Mouse (Mus musculus): ENCODE measurements at regions not wholly inside any gene's neighbourhood (a gene's known extent, or its start where the extent isn't known, plus 50 kb on each side); places are given as distances from the start of the nearest gene placed in this dataset.

DNA sequence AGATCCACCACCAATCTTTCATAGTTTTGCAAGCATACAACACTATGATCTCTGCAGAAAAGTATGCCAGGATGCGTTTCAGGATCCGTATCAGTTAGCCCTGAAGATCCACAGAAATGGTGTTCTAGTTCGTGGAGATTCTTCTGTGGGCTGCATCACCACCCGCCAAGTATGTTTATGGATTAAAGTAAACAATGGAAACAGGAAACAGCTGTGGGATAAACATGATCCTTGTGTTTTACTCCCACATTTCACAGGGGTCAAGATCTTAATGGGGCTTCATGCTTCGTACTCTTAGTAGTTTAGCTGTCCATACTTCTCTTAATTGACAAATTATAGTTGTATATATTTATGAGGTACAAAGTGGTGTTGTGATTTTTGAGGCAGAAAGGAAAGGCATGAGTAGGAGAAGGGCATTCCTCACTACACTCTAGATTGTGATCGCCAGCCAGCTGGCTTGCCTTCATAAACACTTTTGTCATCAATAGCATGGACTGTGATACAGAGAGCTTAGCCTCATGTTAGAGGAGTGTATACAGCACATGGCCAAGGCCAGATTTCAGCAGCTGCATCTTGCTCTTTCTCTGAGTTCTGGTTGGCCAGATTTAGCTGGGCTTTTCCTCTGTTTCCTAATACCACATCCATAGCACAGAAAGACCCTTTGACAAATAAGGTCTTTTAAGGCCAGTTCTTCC, 195.8 kb upstream of the Fermt1 start:
- Histone ChIP-seq H3K27me3 (no peaks in the 10 kb centered on the region), H3K9me3 (no peaks in the 10 kb centered on the region), H3K27ac (no peak overlapping the region), H3K36me3 (no peaks in the 10 kb centered on the region), H3K4me3 (no peak overlapping the region), H3K4me1 (replicated peaks) (no peaks in the 10 kb centered on the region), H3K4me2 (no peak overlapping the region), H3K9ac (no peak overlapping the region)
- WGBS = 87% methylated on average over 6 of the region's 6 CpGs
- ATAC-seq (ENCODE audit: low FRiP score) = no peak

DNA sequence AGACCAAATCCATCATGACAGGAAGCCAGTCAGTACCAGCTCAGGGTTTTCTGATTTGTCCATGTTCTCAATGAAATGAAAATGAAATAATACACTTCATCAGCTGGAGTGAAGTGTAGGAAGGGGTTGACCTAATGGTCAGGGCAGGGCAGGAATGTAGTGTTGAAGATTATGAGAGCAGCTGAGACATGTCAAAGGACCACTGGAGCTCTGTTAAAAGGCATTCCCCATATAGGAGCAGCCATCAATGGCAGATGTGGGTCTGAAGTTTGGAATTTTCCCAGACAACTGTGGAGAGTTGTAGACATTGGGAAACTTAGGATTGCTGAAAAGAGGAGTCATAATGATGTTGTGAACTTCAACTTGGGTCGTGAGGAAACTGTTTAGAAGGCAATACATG, 206.8 kb upstream of the Fermt1 start:
- no peak overlapping the region for H3K9ac ChIP-seq
- H3K4me3 ChIP-seq = no peak overlapping the region
- no peaks in the 10 kb centered on the region for H3K9me3 ChIP-seq
- no peaks in the 10 kb centered on the region for H3K36me3 ChIP-seq
- no peak for ATAC-seq (ENCODE audit: low FRiP score)
- no peak overlapping the region for H3K4me2 ChIP-seq
- 82% methylated on average over 1 of the region's 1 CpGs for WGBS
- H3K27me3 ChIP-seq = no peaks in the 10 kb centered on the region
- H3K4me1 ChIP-seq (replicated peaks) = no peaks in the 10 kb centered on the region
- no peak overlapping the region for H3K27ac ChIP-seq

DNA sequence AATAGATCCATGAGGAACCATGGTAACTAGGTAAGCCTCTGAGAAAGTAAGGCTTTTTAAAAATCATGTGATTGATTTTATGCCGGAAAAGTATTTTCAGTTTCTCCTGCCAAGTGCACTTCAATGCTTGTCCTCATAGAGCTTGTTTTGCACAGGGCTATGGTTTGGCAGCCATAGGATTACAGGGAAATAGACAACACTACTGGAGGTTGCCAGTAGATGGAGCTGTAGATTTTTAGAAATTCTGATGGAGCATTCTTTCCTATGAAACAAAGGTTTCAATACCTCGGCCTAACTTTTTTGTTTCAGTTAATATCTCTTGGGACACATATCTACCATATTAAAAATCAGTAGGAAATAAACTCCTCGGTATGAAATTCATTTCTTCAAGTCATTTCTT, 210.8 kb upstream of the Fermt1 start:
- Histone ChIP-seq H3K4me3 (no peak overlapping the region), H3K4me2 (no peak overlapping the region), H3K27me3 (no peaks in the 10 kb centered on the region), H3K36me3 (no peaks in the 10 kb centered on the region), H3K27ac (no peak overlapping the region), H3K9me3 (no peaks in the 10 kb centered on the region), H3K4me1 (replicated peaks) (no peaks in the 10 kb centered on the region), H3K9ac (no peak overlapping the region)
- ATAC-seq (ENCODE audit: low FRiP score) = no peak
- WGBS = 76% methylated on average over 3 of the region's 3 CpGs

- H3K4me1 ChIP-seq (replicated peaks) = no peaks in the 10 kb centered on the region
- no peak overlapping the region for H3K4me3 ChIP-seq
- H3K9me3 ChIP-seq = no peaks in the 10 kb centered on the region
- H3K27me3 ChIP-seq = no peaks in the 10 kb centered on the region
- no peaks in the 10 kb centered on the region for H3K36me3 ChIP-seq
- no peak for ATAC-seq (ENCODE audit: low FRiP score)
- WGBS = 42% methylated on average over 8 of the region's 8 CpGs
- H3K9ac ChIP-seq = no peak overlapping the region
- H3K4me2 ChIP-seq = no peak overlapping the region
- H3K27ac ChIP-seq = no peak overlapping the region
These were observed 212.5 kb upstream of the Fermt1 start for GRCm38 (mm10) chr2:133158206-133158605.

DNA sequence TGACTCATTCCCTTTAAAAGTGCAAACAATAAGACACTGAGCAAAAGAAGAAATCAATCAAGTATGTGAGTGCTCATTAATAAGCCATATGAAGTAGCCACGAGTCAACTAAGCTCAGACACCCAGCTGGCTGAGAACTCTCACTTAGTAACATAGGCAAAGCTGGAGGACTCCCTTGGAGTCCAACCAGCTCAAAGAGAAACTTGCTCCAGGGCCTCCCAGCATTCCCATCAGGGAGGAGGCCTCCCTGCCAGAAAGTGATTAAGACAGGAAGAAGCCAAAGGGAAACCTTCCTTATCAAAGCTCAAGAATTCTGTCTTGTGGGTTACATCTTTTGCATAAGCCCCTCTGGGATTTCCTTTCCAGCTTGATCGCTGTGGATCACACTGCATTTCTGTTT, 213.7 kb upstream of the Fermt1 start:
- no peaks in the 10 kb centered on the region for H3K4me1 ChIP-seq (replicated peaks)

GRCm38 (mm10) chr2:133176411-133176810, 230.7 kb upstream of the Fermt1 start:
- Histone ChIP-seq H3K27ac (no peak overlapping the region), H3K9me3 (no peaks in the 10 kb centered on the region), H3K4me2 (no peak overlapping the region), H3K4me1 (replicated peaks) (no peaks in the 10 kb centered on the region), H3K36me3 (no peaks in the 10 kb centered on the region), H3K9ac (no peak overlapping the region), H3K4me3 (no peak overlapping the region), H3K27me3 (no peaks in the 10 kb centered on the region)
- WGBS = 84% methylated on average over 3 of the region's 3 CpGs
- no peak for ATAC-seq (ENCODE audit: low FRiP score)

More for the DNA sequence above, 213.7 kb upstream of the Fermt1 start:
- Histone ChIP-seq H3K27ac (no peak overlapping the region), H3K4me2 (no peak overlapping the region), H3K36me3 (no peaks in the 10 kb centered on the region), H3K9ac (no peak overlapping the region), H3K9me3 (no peaks in the 10 kb centered on the region), H3K4me3 (no peak overlapping the region), H3K27me3 (no peaks in the 10 kb centered on the region)
- no peak for ATAC-seq (ENCODE audit: low FRiP score)
- 44% methylated on average over 2 of the region's 2 CpGs for WGBS

DNA sequence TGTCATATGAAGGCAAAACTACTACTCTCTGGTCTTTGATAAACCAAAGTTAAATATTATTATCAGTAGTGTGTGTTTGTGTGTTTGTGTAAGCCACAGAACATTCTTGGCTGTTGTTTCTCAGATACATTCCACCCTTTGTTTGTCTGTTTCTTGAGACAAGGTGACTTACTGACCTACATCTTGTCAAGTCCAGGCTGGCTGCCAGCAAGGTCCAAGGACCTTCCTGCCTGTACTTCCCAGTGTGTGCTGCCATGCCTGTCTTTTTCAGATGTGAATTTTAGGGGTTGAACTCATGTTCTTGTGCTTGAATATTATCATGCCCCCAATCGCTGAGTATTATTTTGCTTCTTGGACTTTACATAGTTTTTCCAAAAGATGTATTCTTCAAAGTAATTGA, 235.5 kb upstream of the Fermt1 start:
- Histone ChIP-seq H3K4me1 (replicated peaks) (no peaks in the 10 kb centered on the region), H3K27me3 (no peaks in the 10 kb centered on the region), H3K27ac (no peak overlapping the region), H3K4me3 (no peak overlapping the region), H3K4me2 (no peak overlapping the region), H3K9ac (no peak overlapping the region), H3K36me3 (no peaks in the 10 kb centered on the region), H3K9me3 (no peaks in the 10 kb centered on the region)
- 94% methylated on average over 1 of the region's 1 CpGs for WGBS
- ATAC-seq (ENCODE audit: low FRiP score) = no peak

DNA sequence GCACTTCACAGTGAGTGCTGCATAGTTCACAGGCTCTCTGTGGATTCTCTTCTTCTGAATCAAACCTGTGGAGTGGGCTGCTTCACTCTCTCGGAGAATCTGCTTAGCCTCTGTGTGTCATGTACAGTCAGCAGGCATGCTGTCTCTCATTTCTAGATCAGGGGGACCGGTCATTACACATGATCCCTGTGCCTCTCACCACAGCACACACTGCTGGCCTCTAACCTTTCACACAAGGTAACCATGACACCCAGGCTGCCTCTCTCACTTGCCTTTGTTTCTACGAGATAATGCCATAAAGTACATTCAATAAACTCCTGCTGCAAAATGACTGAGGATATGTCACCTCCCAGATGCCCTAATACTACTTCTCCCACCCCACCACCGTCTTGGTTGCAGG, 237.2 kb upstream of the Fermt1 start:
- 69% methylated on average over 4 of the region's 4 CpGs for WGBS
- no peak for ATAC-seq (ENCODE audit: low FRiP score)
- no peak overlapping the region for H3K4me2 ChIP-seq
- H3K9me3 ChIP-seq = no peaks in the 10 kb centered on the region
- no peak overlapping the region for H3K9ac ChIP-seq
- H3K27me3 ChIP-seq = no peaks in the 10 kb centered on the region
- H3K27ac ChIP-seq = no peak overlapping the region
- no peaks in the 10 kb centered on the region for H3K4me1 ChIP-seq (replicated peaks)
- H3K36me3 ChIP-seq = no peaks in the 10 kb centered on the region
- H3K4me3 ChIP-seq = no peak overlapping the region

DNA sequence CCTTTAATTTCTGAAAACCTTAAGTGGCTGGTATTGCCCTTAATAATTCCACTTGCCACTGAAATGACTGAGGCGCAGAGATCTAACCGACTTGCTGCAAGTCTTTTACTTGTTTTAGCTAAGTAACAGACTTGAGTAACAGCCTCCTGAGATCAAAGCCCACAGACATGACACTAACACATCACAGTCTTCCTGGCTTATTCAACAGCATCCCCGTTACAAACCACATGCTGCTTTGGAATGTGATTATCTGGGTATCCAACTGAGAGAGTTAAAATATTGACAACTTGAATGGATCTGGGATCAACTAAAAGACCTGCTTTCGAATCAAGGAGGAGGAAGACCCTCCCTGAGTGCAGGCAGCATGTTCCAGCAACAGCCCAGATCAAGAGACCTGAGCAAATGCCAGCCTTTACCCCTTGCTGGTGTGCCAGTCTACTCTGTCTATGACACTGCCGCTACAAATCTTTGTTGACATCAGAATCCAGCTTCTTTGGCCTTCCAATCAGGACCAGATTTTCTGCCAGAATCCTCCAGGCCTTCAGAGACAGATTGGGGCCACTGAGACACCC, 258.7 kb upstream of the Fermt1 start:
- no peak overlapping the region for H3K27ac ChIP-seq
- H3K4me1 ChIP-seq (replicated peaks) = no peaks in the 10 kb centered on the region
- H3K27me3 ChIP-seq = no peaks in the 10 kb centered on the region
- ATAC-seq (ENCODE audit: low FRiP score) = no peak
- WGBS = 31% methylated on average over 5 of the region's 5 CpGs
- H3K9me3 ChIP-seq = no peaks in the 10 kb centered on the region
- H3K4me3 ChIP-seq = no peak overlapping the region
- no peak overlapping the region for H3K9ac ChIP-seq
- no peak overlapping the region for H3K4me2 ChIP-seq
- H3K36me3 ChIP-seq = no peaks in the 10 kb centered on the region

- WGBS = 75% methylated on average over 4 of the region's 4 CpGs
- no peaks in the 10 kb centered on the region for H3K9me3 ChIP-seq
- H3K4me1 ChIP-seq (replicated peaks) = no peaks in the 10 kb centered on the region
- no peak overlapping the region for H3K27ac ChIP-seq
- no peaks in the 10 kb centered on the region for H3K27me3 ChIP-seq
- H3K9ac ChIP-seq = no peak overlapping the region
- ATAC-seq (ENCODE audit: low FRiP score) = no peak
- no peak overlapping the region for H3K4me2 ChIP-seq
- H3K4me3 ChIP-seq = no peak overlapping the region
- no peaks in the 10 kb centered on the region for H3K36me3 ChIP-seq
These were observed 262.8 kb upstream of the Fermt1 start for GRCm38 (mm10) chr2:133208498-133208897.

GRCm38 (mm10) chr2:133221762-133222556, 276.3 kb upstream of the Fermt1 start:
- Histone ChIP-seq H3K4me1 (replicated peaks) (no peaks in the 10 kb centered on the region), H3K27me3 (no peaks in the 10 kb centered on the region), H3K9ac (no peak overlapping the region), H3K9me3 (no peaks in the 10 kb centered on the region), H3K27ac (no peak overlapping the region), H3K36me3 (no peaks in the 10 kb centered on the region), H3K4me3 (no peak overlapping the region), H3K4me2 (no peak overlapping the region)
- 74% methylated on average over 4 of the region's 4 CpGs for WGBS
- ATAC-seq (ENCODE audit: low FRiP score) = no peak

- no peak overlapping the region for H3K4me3 ChIP-seq
- WGBS = 83% methylated on average over 4 of the region's 4 CpGs
- H3K4me1 ChIP-seq (replicated peaks) = no peaks in the 10 kb centered on the region
- H3K27me3 ChIP-seq = no peaks in the 10 kb centered on the region
- H3K9me3 ChIP-seq = no peaks in the 10 kb centered on the region
- no peak for ATAC-seq (ENCODE audit: low FRiP score)
- no peak overlapping the region for H3K9ac ChIP-seq
- H3K27ac ChIP-seq = no peak overlapping the region
- no peak overlapping the region for H3K4me2 ChIP-seq
- H3K36me3 ChIP-seq = no peaks in the 10 kb centered on the region
These were observed 289.6 kb upstream of the Fermt1 start for GRCm38 (mm10) chr2:133235175-133235920.
